ENCODE assay signal across 9 mouse cellular contexts in genomic region chr4:94746387-94746811, GRCm38 (mm10). TPM values are rescaled to one million over a fixed set of nuclear protein-coding genes. Genes with fewer than 3 reads are reported as not detected.
A peak's percentile ranks its signal among the peaks of the same experiment; 100 is the strongest.
DNase-seq lines count a peak whose midpoint lies in the region; ATAC-seq lines count a peak whose summit lies in the region.
"Had no signal": no experiment of that assay in that cellular context is flagged by ENCODE, and none has a peak within 500 bp of the region (broad histone marks: within the 10 kb centered on the region; RNA-seq: fewer than 3 reads in every experiment).

No protein-coding gene starts in this region.

- WGBS in forebrain, embryonic 11.5 days, result 57% methylated on average over 7 of the region's 7 CpGs
- WGBS in forebrain, embryonic 10.5 days, result 64% methylated on average over 7 of the region's 7 CpGs

- no peaks in the 10 kb centered on the region for H3K36me3 ChIP-seq in forebrain, embryonic 11.5 days (ENCODE audit: control insufficient read depth, insufficient read depth, low read length)
- H3K36me3 ChIP-seq in forebrain, embryonic 10.5 days (replicated peaks), result no peaks in the 10 kb centered on the region

- DNase-seq in forebrain, embryonic 11.5 days (ENCODE audit: low spot score), result no peak
- DNase-seq in forebrain, embryonic 10.5 days (ENCODE audit: extremely low spot score, low spot score), result no peak
- DNase-seq in heart, adult 9 months (ENCODE audit: low spot score in 2 of 2), result peak; percentile 87 to 95
- peak; percentile 74 for DNase-seq in kidney, postnatal 14 days
- no peak for DNase-seq in layer of hippocampus, adult 9-11 months
- DNase-seq in left cerebral cortex, adult 11 months (ENCODE audit: low spot score), result no peak
- no peak for DNase-seq in Muller cell, postnatal 12 days (ENCODE audit: inconsistent ontology term)

- no peaks in the 10 kb centered on the region for H3K9me3 ChIP-seq in forebrain, embryonic 11.5 days (ENCODE audit: control insufficient read depth, low read length)
- no peaks in the 10 kb centered on the region for H3K9me3 ChIP-seq in forebrain, embryonic 10.5 days

- H3K9ac ChIP-seq in forebrain, embryonic 11.5 days (ENCODE audit: low read length), result no peak overlapping the region

- no peaks in the 10 kb centered on the region for H3K4me1 ChIP-seq in forebrain, embryonic 11.5 days (replicated peaks; ENCODE audit: control insufficient read depth, insufficient read depth, low read length)
- no peaks in the 10 kb centered on the region for H3K4me1 ChIP-seq in forebrain, embryonic 10.5 days

- ATAC-seq in forebrain, embryonic 11.5 days (replicated peaks; ENCODE audit: low FRiP score), result peak; percentile 51; the same call in 1 of the 2 replicates
- ATAC-seq in megakaryocyte progenitor cell, adult 5-6 weeks (replicated peaks; ENCODE audit: poor library complexity), result peak; percentile 29

- H3K4me2 ChIP-seq in forebrain, embryonic 11.5 days (ENCODE audit: low read depth, low read length, severe bottlenecking), result no peak overlapping the region

- no peak overlapping the region for H3K27ac ChIP-seq in forebrain, embryonic 11.5 days (ENCODE audit: low read depth, low read length)
- H3K27ac ChIP-seq in forebrain, embryonic 10.5 days, result no peak overlapping the region

- H3K4me3 ChIP-seq in forebrain, embryonic 11.5 days (ENCODE audit: low read depth, low read length), result no peak overlapping the region
- H3K4me3 ChIP-seq in forebrain, embryonic 10.5 days, result no peak overlapping the region
- H3K4me3 ChIP-seq: myocyte had no signal

- no peaks in the 10 kb centered on the region for H3K27me3 ChIP-seq in forebrain, embryonic 11.5 days (ENCODE audit: control insufficient read depth, insufficient read depth, low read length)
- no peaks in the 10 kb centered on the region for H3K27me3 ChIP-seq in forebrain, embryonic 10.5 days (ENCODE audit: poor library complexity, severe bottlenecking)

RNA-seq across cellular contexts. Expression of gene Tek, which starts 7.3 kb away (rescaled TPM):
- polyA plus RNA-seq in forebrain, embryonic 11.5 days (2014; fragmentation: Nextera tagmentation; extraction: Ambion mirVana), result 9.4 and 10.4 TPM in 2 replicates
- 8.5 and 8.9 TPM in 2 replicates for polyA plus RNA-seq in forebrain, embryonic 10.5 days (2016; fragmentation: Nextera tagmentation; extraction: Ambion mirVana)
- 0.64 and 0.69 TPM in 2 replicates for total RNA-seq in megakaryocyte progenitor cell, adult 5-6 weeks (2015)
- 0.46 and 1.2 TPM in 2 replicates for total RNA-seq in megakaryocyte progenitor cell, adult 5-6 weeks (2017)

Comparison
In these comparisons a context has a peak if more than half of its experiments do, and no peak if none do; other contexts are left out.
1. DNase-seq: peak in heart, adult 9 months (2 of 2) and kidney, postnatal 14 days (single experiment); none in forebrain, embryonic 11.5 days (single experiment), forebrain, embryonic 10.5 days (single experiment), layer of hippocampus, adult 9-11 months (single experiment), left cerebral cortex, adult 11 months (single experiment) and Muller cell, postnatal 12 days (single experiment).